Mouse (Mus musculus) E14TG2a.4 (cell line): ENCODE measurements at regions not wholly inside any gene's neighbourhood (a gene's known extent, or its start where the extent isn't known, plus 50 kb on each side); places are given as distances from the start of the nearest gene placed in this dataset.
A peak's percentile ranks its signal among the peaks of the same experiment; 100 is the strongest.

ENCODE experiments used
- H3K27me3 ChIP-seq: 2 replicates; pipeline ENCODE4 v1.6.1; 2014; ENCODE audit warnings: low read length, control low read depth; ENCODE audit not compliant: insufficient read depth
- H3K36me3 ChIP-seq: 2 replicates; pipeline ENCODE4 v1.6.1; 2014; ENCODE audit warnings: low read length, control low read depth; ENCODE audit not compliant: insufficient read depth
- H3K4me1 ChIP-seq: replicated peaks from 2 replicates; pipeline ENCODE4 v1.6.1; 2014; ENCODE audit warnings: low read depth, low read length, control low read depth
- H3K4me3 ChIP-seq: replicated peaks from 2 replicates; pipeline ENCODE4 v1.5.1; 2014; ENCODE audit warnings: mild to moderate bottlenecking, low read length
- H3K9me3 ChIP-seq: 2 replicates; pipeline ENCODE4 v1.6.1; 2014; ENCODE audit warnings: low read length, control low read depth
- CTCF ChIP-seq: conservative IDR thresholded peaks from 2 replicates; pipeline ENCODE4 v1.5.1; 2014; ENCODE audit warnings: low read length
- NANOG ChIP-seq: IDR thresholded peaks from 2 replicates; pipeline ENCODE4 v1.6.1; 2014; ENCODE audit warnings: borderline replicate concordance, low read length, mixed read lengths
- POU5F1 ChIP-seq: IDR thresholded peaks from 2 replicates; pipeline ENCODE4 v1.6.1; 2014; ENCODE audit warnings: low read length, borderline replicate concordance

DNA sequence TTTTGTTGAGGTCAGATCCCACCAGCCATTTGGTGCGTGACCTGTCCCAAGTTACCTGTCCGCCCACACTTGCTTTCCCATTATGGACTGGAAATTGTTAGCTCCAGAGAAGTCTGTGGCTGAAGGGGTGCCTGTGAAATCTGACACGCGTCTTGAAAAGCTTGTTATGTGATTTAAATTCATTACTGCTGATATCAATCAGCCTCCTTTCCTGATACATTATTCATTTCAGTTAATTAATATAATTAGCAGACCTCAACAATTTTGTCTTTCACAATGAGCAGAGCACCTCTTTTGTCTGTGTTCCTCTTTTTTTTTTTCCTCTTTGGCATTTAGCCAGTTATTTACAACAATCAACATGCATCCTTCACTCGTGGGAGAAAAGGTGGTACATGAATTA is 58.6 kb upstream of the Grip1 start:
- no peaks in the 10 kb centered on the region for H3K9me3 ChIP-seq
- H3K4me3 ChIP-seq: no peak overlapping the region

GRCm38 (mm10) chr10:119387924-119388323 is 65.7 kb upstream of the Grip1 start:
- Histone ChIP-seq H3K4me3 (no peak overlapping the region), H3K4me1 (no peaks in the 10 kb centered on the region), H3K27me3 (no peaks in the 10 kb centered on the region), H3K9me3 (peaks cover 6% of the 10 kb centered on the region; the same call in 1 of the 2 replicates), H3K36me3 (no peaks in the 10 kb centered on the region)
- no peak for TF ChIP-seq NANOG
- no peak for TF ChIP-seq CTCF
- no peak for TF ChIP-seq POU5F1

More for the DNA sequence above, 58.6 kb upstream of the Grip1 start:
- Histone ChIP-seq H3K36me3 (no peaks in the 10 kb centered on the region), H3K4me1 (no peaks in the 10 kb centered on the region), H3K27me3 (no peaks in the 10 kb centered on the region)
- TF ChIP-seq CTCF (no peak), POU5F1 (no peak), NANOG (no peak)

- TF ChIP-seq NANOG (no peak), CTCF (no peak)
- no peaks in the 10 kb centered on the region for H3K36me3 ChIP-seq
- H3K9me3 ChIP-seq: peaks cover 5% of the 10 kb centered on the region; the same call in 1 of the 2 replicates
- no peaks in the 10 kb centered on the region for H3K4me1 ChIP-seq
- H3K4me3 ChIP-seq: no peak overlapping the region
- H3K27me3 ChIP-seq: no peaks in the 10 kb centered on the region
Observed at GRCm38 (mm10) chr10:119382257-119382656, 71.4 kb upstream of the Grip1 start.

DNA sequence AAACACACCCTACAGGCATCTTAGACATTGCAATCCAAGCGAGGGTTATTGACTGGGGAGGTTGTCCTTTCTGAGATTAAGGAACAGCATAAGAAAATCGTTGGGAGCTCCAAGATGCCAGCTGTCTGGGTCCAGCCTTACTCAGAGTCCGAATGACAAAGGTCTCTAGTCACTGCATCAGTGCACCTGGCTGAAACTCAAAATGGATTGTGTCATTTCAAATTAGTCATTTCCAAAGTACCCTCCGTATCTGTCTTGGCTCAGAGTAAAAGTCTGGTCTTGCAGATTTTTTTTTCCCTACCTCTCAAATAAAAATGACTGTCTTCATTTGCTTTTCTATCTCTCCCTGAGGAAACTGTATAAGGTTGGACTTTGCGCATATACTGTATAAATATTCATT is 85.1 kb upstream of the Grip1 start:
- no peaks in the 10 kb centered on the region for H3K36me3 ChIP-seq
- H3K9me3 ChIP-seq: no peaks in the 10 kb centered on the region
- no peaks in the 10 kb centered on the region for H3K27me3 ChIP-seq
- no peak overlapping the region for H3K4me3 ChIP-seq
- no peaks in the 10 kb centered on the region for H3K4me1 ChIP-seq
- TF ChIP-seq POU5F1: no peak

GRCm38 (mm10) chr10:119363616-119364015 is 90.0 kb upstream of the Grip1 start:
- H3K27me3 ChIP-seq: no peaks in the 10 kb centered on the region
- no peaks in the 10 kb centered on the region for H3K36me3 ChIP-seq
- H3K4me1 ChIP-seq: no peaks in the 10 kb centered on the region
- no peak overlapping the region for H3K4me3 ChIP-seq
- H3K9me3 ChIP-seq: no peaks in the 10 kb centered on the region
- TF ChIP-seq POU5F1 (no peak), CTCF (peak; percentile 25)

DNA sequence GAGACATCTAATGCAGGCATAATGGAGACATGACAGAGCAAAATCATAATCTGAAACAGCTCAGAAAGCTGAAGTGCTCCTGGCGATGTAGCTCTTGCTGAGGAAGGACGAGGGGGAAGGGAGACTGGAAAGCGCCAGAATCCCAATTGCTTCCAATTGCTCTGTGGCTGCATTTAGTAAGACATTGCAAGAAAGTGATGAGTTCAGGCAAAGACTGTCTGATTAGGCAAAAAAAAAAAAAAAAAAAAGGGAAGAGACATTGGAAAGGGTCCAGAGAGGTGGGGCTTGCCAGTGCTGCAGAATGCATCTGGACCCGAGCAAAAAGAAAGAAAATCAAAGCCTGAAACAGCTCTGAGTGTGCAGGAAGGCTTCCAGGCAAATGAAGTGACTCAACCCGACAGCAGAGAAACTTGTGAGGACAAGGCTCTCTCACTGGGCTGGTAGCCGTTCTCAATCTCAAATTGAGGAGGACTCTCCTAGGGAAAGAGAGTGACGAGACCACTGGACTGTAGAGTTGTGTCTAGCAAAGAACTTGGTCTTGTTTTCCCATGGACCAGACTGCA is 94.8 kb upstream of the Grip1 start:
- no peak for TF ChIP-seq NANOG
- no peak for TF ChIP-seq CTCF
- no peak for TF ChIP-seq POU5F1
- Histone ChIP-seq H3K27me3 (no peaks in the 10 kb centered on the region), H3K36me3 (no peaks in the 10 kb centered on the region), H3K4me1 (no peaks in the 10 kb centered on the region), H3K4me3 (no peak overlapping the region), H3K9me3 (no peaks in the 10 kb centered on the region)

DNA sequence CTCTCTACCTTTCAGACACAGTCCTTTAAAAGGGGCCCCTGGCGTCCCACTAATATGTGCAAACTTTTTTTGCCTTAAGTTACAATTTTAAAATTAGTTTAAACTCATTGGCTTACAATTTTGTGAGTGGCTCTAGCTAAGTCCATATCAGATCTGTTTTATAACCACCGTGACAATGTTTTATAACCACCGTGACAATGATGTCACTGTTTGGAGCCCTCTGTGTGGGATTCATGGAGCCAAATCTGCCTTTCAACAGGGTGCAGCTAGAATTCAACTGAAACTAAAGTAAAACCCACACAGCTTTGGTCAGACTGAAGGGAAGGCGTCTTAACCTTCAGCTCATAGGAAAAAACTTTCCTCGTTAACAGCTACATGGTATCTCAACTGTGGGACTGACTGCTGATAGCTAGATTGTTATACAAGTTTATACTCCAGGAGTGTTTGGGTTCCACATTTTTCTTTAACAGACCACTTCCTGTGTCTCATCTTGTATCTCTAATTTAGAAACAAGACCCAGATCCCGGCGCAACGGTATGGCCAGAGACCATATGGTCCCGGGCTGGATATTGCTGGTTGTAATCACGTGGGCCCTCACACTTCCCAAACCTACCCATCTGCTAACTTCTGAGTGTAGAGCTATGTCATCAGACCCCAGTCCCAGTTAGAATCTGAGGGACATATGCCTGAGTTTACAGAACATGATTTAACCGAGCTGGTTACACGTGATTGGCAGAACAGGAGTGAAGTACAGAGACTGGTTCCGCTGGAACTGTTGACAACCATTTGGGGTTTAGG is 102.7 kb upstream of the Cand1 start:
- Histone ChIP-seq H3K9me3 (peaks cover 36% of the 10 kb centered on the region), H3K36me3 (no peaks in the 10 kb centered on the region)
- TF ChIP-seq CTCF (no peak), NANOG (no peak), POU5F1 (no peak)

DNA sequence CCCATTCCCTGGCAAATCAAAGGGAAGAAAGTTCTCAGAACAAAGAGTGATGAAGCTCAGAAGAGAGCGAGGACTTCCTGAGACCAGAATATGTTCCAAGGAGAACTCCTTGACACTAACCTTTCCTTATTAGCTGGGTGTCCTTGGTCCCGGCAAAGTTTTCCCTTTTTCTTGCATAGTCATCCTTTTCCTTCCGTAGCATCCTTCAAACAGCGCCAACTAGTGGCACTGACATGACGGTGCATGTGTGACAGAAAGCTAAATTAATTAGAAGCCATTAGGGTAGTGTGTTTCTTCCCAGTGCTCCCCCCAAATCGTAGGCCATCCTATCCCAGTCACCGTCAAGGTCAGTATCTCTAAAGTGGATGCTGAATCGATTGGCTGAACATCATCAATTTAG is 100.5 kb upstream of the Cand1 start:
- peaks cover 14% of the 10 kb centered on the region for H3K9me3 ChIP-seq
- H3K36me3 ChIP-seq: no peaks in the 10 kb centered on the region
- TF ChIP-seq CTCF: peak; percentile 97
- no peak for TF ChIP-seq NANOG
- no peaks in the 10 kb centered on the region for H3K4me1 ChIP-seq
- H3K27me3 ChIP-seq: no peaks in the 10 kb centered on the region
- H3K4me3 ChIP-seq: no peak overlapping the region

More for the DNA sequence above, 102.7 kb upstream of the Cand1 start:
- Histone ChIP-seq H3K4me1 (no peaks in the 10 kb centered on the region), H3K27me3 (no peaks in the 10 kb centered on the region), H3K4me3 (no peak overlapping the region)

- no peaks in the 10 kb centered on the region for H3K9me3 ChIP-seq
- TF ChIP-seq NANOG (no peak), POU5F1 (no peak), CTCF (no peak)
Observed at GRCm38 (mm10) chr10:119326912-119327311, 87.1 kb upstream of the Cand1 start.

More at GRCm38 (mm10) chr10:119326912-119327311, 87.1 kb upstream of the Cand1 start:
- Histone ChIP-seq H3K27me3 (no peaks in the 10 kb centered on the region), H3K36me3 (no peaks in the 10 kb centered on the region), H3K4me1 (no peaks in the 10 kb centered on the region), H3K4me3 (no peak overlapping the region)
